Mouse (Mus musculus) left cerebral cortex, postnatal 10 days (tissue): Measurements from ENCODE around the gene Urb1. TPM values are rescaled to one million over a fixed set of nuclear protein-coding genes. Genes with fewer than 3 reads are reported as not detected.

Source experiments
- DNase-seq, 2 experiments: peaks; one replicate each; pipeline ENCODE4 v3.0.0; 2021 to 2022; ENCODE audit warnings: low spot score in 2 of 2, mixed read lengths in 1 of 2; ENCODE audit errors: extremely low spot score in 1 of 2
- intact Hi-C: fragments of 180-260 bp; cut with DNase I; formaldehyde crosslinking; loops from one replicate; pipeline ENCODE4 v1.15.1; 2025
- total RNA-seq, 2 experiments: library from RNA; stranded (reverse); gene quantifications; 2 replicates each; pipeline ENCODE4 v1.2.3; 2021

Gene Urb1
- total RNA-seq, 2 experiments from 2014 or later, result 16.1 to 17.6 TPM

DNA sequence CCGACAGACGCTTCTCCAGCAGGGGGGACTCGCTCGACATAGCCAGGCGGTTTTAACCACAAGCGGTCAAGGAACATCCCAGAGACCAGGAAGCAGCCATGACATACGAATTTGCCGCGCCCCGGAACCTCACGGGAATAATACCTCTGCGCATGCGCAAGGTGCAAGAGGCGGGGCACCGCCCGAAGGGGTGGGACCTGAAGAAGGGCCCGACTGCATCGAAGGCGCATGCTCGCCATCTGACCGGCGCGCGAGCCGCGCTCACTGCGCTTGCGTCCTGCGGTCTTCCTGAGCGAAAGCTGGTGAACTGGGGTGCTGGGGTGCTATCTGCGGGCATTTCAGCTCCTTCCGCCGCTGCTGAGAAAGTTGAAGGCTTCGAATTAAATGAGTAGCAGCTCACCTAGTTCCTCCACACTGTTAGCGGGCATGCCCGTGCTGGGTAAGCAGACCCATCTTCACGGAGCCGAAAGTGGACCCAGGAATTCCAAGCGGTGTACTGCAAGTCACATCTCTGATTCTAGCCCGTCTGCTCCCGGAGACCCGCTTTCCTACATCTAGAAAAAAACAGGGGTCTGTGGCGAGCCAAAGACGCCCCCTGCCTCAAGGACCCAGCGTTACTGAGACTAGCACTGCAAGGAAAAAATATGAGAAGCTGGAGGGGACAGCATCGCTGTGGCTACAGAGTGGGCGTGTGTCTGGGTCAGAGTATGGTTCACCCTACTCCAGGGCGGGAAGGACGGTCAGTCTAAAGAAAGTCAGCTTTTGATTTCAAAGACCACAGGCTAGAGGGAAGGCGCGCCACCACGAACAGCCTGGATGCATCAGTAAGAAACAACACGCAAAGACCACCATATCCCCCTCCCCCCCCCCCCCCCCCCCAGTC is 82.7 kb downstream of the Urb1 start, which contains the start of gene Mis18a:
Gene Mis18a, minus strand, starts transcription at position 172 of the 883 bp plus-strand sequence.
- intact Hi-C loops, result no loop called here

GRCm38 (mm10) chr16:90726600-90727227 is 83.5 kb downstream of the Urb1 start:
- no peak for DNase-seq
- intact Hi-C loops, result no loop called here

More for the DNA sequence above, 82.7 kb downstream of the Urb1 start, which contains the start of gene Mis18a:
- peak; percentile 93 to 96 for DNase-seq

DNA sequence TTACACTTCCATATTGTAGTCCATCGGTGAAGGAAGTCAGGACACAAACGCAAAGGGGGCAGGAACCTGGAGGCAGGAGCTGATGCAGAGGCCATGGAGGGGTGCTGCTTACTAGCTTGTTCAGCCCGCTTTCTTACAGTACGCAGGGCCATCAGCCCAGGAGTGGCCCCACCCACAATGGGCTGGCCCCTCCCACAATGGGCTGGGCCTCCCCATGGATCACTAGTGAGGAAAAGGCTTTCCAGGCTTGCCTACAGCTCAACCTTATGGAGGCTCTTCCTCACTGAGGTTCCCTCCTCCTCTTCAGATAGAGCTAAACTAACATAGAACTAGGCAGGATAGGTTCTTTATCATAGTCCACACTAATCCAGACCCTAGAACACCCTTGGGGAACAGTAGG is 86.2 kb downstream of the Urb1 start:
- intact Hi-C loops, result no loop called here
- DNase-seq, result no peak

DNA sequence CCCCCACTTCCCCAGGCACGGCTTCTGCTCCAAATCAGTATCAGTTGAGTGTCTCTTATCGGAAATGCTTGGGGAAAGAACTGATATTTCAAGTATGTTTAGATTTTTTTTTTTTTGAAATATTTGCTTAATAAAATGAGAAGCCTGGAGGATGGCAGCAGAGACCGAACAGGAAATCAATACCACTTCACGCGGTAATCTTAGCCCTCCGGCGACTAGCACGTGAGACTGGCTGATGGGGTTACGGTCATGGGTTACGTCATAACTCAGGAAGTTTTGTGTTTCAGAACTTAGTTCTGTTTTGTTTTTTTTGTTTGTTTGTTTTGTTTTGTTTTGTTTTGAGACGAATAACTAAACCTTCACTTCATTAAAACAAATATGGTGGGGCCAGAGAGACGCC is 99.9 kb downstream of the Urb1 start:
- no peak for DNase-seq
- intact Hi-C loops, result loop anchor here (2.0 to 5.0 kb wide), 2 partner anchors 326 to 388 kb away; no protein-coding TSS in a partner anchor

DNA sequence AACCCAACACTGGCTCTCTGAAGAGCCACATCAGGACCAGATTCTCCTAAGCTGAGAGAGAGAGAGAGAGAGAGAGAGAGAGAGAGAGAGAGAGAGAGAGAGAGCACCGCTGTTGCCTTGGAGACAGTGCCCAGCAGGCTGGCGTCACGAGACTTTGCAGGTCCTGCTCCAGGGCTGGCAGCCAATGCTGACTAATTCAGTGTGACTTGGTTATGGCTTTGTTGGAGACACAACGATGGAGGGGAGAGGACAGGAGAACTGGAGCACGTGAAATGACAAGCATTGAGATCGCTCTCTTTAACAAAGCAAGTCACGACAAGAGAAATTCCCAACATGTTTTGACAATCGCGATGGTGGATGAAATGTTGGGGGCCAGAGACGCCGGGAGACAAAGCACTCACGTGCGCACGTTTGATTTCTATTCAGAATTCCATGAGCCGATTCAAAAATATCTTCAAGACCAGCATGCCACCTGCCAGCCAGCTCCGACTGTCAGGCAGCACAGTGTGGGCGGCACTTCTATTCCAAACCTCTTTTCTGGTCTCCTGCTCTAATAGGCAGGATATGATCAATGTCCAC is 100.4 kb downstream of the Urb1 start:
- intact Hi-C loops, result loop anchor here (2.0 to 5.0 kb wide), 2 partner anchors 325 to 387 kb away; no protein-coding TSS in a partner anchor
- peak; percentile 77 to 85 for DNase-seq

- intact Hi-C loops, result no loop called here
- DNase-seq, result no peak
Measured at GRCm38 (mm10) chr16:90706279-90706678, 103.9 kb downstream of the Urb1 start.

DNA sequence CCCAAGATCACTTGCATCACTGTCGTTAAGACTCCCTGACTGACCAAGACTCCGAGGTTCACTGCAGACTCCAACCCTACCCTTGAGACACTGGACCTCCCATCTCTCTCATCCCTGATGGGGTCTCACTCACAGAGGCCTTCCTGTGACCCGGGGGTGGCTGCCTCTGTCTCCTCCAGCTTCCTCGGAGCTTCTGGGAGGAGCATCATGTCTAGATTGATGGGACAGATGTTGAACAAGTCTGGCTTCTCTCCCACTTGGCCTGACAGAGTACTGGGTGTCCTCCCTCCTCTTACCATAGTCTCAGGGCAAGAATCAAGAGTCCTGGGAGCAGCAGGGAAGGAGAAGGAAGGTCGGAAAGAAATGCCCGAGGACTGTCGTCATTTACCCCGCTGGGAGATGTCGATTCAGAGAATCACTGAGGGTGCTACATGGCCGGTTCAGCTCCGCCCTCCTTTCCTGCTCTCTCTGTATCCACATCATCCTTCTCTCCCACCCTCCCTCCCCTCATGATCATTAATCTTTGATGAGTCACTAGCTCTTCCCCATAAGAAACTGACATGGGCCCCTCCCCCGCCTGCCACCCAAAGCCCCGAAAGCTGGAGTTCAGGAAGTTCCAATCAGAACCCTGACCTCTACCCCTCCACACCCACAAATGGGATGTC is 105.9 kb downstream of the Urb1 start:
- intact Hi-C loops, result no loop called here

GRCm38 (mm10) chr16:90703646-90704045 is 106.6 kb downstream of the Urb1 start:
- DNase-seq, result no peak
- intact Hi-C loops, result no loop called here

More for the DNA sequence above, 105.9 kb downstream of the Urb1 start:
- no peak for DNase-seq

- intact Hi-C loops, result no loop called here
Measured at GRCm38 (mm10) chr16:90701541-90701940, 108.7 kb downstream of the Urb1 start.

More at GRCm38 (mm10) chr16:90701541-90701940, 108.7 kb downstream of the Urb1 start:
- no peak for DNase-seq

Other genes with a start within 250 kb of the Urb1 start
- gene Mis18a, start 83.0 kb downstream of the Urb1 start, total RNA-seq, result 1 to 10 TPM; 7.2 to 9.0 TPM
- under 1 TPM; 0.36 to 0.81 TPM for gene Mrap, start 72.2 kb downstream of the Urb1 start, total RNA-seq
- 1 to 10 TPM; 1.8 to 1.9 TPM for gene Eva1c, start 16.3 kb upstream of the Urb1 start, total RNA-seq
- 10 to 100 TPM; 33.3 to 37.4 TPM for gene Cfap298, start 124.7 kb upstream of the Urb1 start, total RNA-seq
- gene Synj1, start 200.9 kb upstream of the Urb1 start, total RNA-seq, result 100 to 1,000 TPM; 231 to 243 TPM
- gene Paxbp1, start 234.1 kb upstream of the Urb1 start, total RNA-seq, result 10 to 100 TPM; 57.1 to 57.5 TPM